Comparison of ENCODE assay signal across 21 mouse cellular contexts in the genomic region with DNA sequence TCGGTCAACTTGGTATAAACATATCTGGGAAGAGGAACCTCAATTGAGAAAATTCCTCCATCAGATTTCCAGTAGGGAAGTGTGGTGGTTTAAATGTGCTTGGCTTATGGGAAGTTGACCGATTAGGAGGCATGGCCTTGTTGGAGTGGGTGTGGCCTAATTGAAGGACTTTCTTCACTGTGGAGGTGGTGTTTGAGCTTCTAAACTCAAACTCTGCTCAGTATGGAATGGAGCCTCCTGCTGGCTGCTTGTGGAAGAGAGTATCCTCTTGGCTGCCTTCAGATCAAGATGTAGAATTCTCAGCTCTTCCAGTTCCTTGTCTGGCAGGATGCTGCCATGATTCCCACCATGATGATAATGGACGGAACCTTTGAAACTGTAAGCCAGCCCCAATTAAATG. TPM values are rescaled to one million over a fixed set of nuclear protein-coding genes. Genes with fewer than 3 reads are reported as not detected.
DNase-seq lines count a peak whose midpoint lies in the region; ATAC-seq and TF ChIP-seq lines count a peak whose summit lies in the region.
"Had no signal": no experiment of that assay in that cellular context is flagged by ENCODE, and none has a peak within 500 bp of the region (broad histone marks: within the 10 kb centered on the region; RNA-seq: fewer than 3 reads in every experiment).

No protein-coding gene starts in this region.

- no peaks in the 10 kb centered on the region for H3K36me3 ChIP-seq in kidney, postnatal 0 days (ENCODE audit: insufficient read depth, low read length)
- no peaks in the 10 kb centered on the region for H3K36me3 ChIP-seq in kidney, embryonic 15.5 days
- H3K36me3 ChIP-seq in embryonic facial prominence, embryonic 10.5 days (replicated peaks): no peaks in the 10 kb centered on the region
- H3K36me3 ChIP-seq: heart, embryonic 15.5 days; liver, embryonic 15.5 days; midbrain, embryonic 13.5 days; neural tube, embryonic 15.5 days had no signal

- no peak overlapping the region for H3K27ac ChIP-seq in kidney, postnatal 0 days
- no peak overlapping the region for H3K27ac ChIP-seq in kidney, embryonic 15.5 days
- H3K27ac ChIP-seq in embryonic facial prominence, embryonic 10.5 days (replicated peaks): no peak overlapping the region
- H3K27ac ChIP-seq: heart, embryonic 15.5 days; hindbrain, postnatal 0 days; liver, embryonic 15.5 days; midbrain, embryonic 13.5 days; neural tube, embryonic 15.5 days had no signal

- DNase-seq in kidney, postnatal 0 days (ENCODE audit: low spot score): no peak
- DNase-seq in 416B (ENCODE audit: low read depth) (peak; percentile 43), ES-CJ7 (ENCODE audit: low read depth, low spot score) (peak; percentile 82)
- peak; percentile 6 for DNase-seq in embryonic facial prominence, embryonic 10.5 days (ENCODE audit: low spot score)
- DNase-seq in adrenal gland, adult 8-10 months: no peak
- DNase-seq in yolk sac, embryonic 10.5 days (ENCODE audit: low spot score): no peak
- DNase-seq: adrenal gland, adult 2 months; cerebellum, postnatal 25 days; left cerebral cortex, postnatal 4 days; lung, postnatal 4 days; thymus, adult 2 months had no signal

- no peak overlapping the region for H3K9ac ChIP-seq in kidney, postnatal 0 days (ENCODE audit: low read depth, low read length)
- H3K9ac ChIP-seq in kidney, embryonic 15.5 days: no peak overlapping the region
- H3K9ac ChIP-seq: heart, embryonic 15.5 days; liver, embryonic 15.5 days; midbrain, embryonic 13.5 days; neural tube, embryonic 15.5 days had no signal

- TF ChIP-seq CTCF in kidney, postnatal 0 days (IDR thresholded peaks at IDR 0.05; ENCODE audit: low read depth): peak; percentile 34; the same call in 1 of the 2 replicates

- no peak for ATAC-seq in kidney, postnatal 0 days (replicated peaks; ENCODE audit: low FRiP score, low read depth)
- ATAC-seq in kidney, embryonic 15.5 days (replicated peaks; ENCODE audit: low FRiP score): no peak
- ATAC-seq in inflammation-experienced regulatory T-cells, adult 6 months: no peak
- ATAC-seq: forebrain, embryonic 14.5 days; hindbrain, postnatal 0 days; midbrain, embryonic 13.5 days had no signal

- no peak overlapping the region for H3K4me2 ChIP-seq in kidney, postnatal 0 days (ENCODE audit: low read length)
- H3K4me2 ChIP-seq in kidney, embryonic 15.5 days: no peak overlapping the region
- H3K4me2 ChIP-seq: heart, embryonic 15.5 days; liver, embryonic 15.5 days; midbrain, embryonic 13.5 days; neural tube, embryonic 15.5 days had no signal

- H3K4me3 ChIP-seq in kidney, postnatal 0 days (replicated peaks; ENCODE audit: low read depth, low read length): no peak overlapping the region
- H3K4me3 ChIP-seq in kidney, embryonic 15.5 days (replicated peaks): no peak overlapping the region
- H3K4me3 ChIP-seq in embryonic facial prominence, embryonic 10.5 days: no peak overlapping the region
- H3K4me3 ChIP-seq: erythroblast, embryonic 14.5 days; heart, embryonic 15.5 days; liver, embryonic 15.5 days; midbrain, embryonic 13.5 days; myocyte; neural tube, embryonic 15.5 days had no signal

- no peaks in the 10 kb centered on the region for H3K4me1 ChIP-seq in kidney, postnatal 0 days (replicated peaks; ENCODE audit: insufficient read depth, low read length)
- H3K4me1 ChIP-seq in kidney, embryonic 15.5 days: no peaks in the 10 kb centered on the region
- no peaks in the 10 kb centered on the region for H3K4me1 ChIP-seq in embryonic facial prominence, embryonic 10.5 days
- H3K4me1 ChIP-seq: heart, embryonic 15.5 days; liver, embryonic 15.5 days; midbrain, embryonic 13.5 days; neural tube, embryonic 15.5 days had no signal

- H3K27me3 ChIP-seq in kidney, postnatal 0 days (ENCODE audit: insufficient read depth, low read length): no peaks in the 10 kb centered on the region
- H3K27me3 ChIP-seq in kidney, embryonic 15.5 days: no peaks in the 10 kb centered on the region
- H3K27me3 ChIP-seq in embryonic facial prominence, embryonic 10.5 days (replicated peaks; ENCODE audit: low read depth, poor library complexity, severe bottlenecking): no peaks in the 10 kb centered on the region
- H3K27me3 ChIP-seq: heart, embryonic 15.5 days; liver, embryonic 15.5 days; midbrain, embryonic 13.5 days; neural tube, embryonic 15.5 days had no signal

- WGBS in kidney, postnatal 0 days: 83% methylated on average over 3 of the region's 3 CpGs
- 86% methylated on average over 3 of the region's 3 CpGs for WGBS in kidney, embryonic 15.5 days
- WGBS in embryonic facial prominence, embryonic 10.5 days: 82% methylated on average over 3 of the region's 3 CpGs

- H3K9me3 ChIP-seq in kidney, postnatal 0 days (replicated peaks; ENCODE audit: low read length): no peaks in the 10 kb centered on the region
- H3K9me3 ChIP-seq in kidney, embryonic 15.5 days (replicated peaks): no peaks in the 10 kb centered on the region
- H3K9me3 ChIP-seq in embryonic facial prominence, embryonic 10.5 days: no peaks in the 10 kb centered on the region
- H3K9me3 ChIP-seq: heart, embryonic 15.5 days; liver, embryonic 15.5 days; midbrain, embryonic 13.5 days; neural tube, embryonic 15.5 days had no signal

RNA-seq across cellular contexts. Expression of a gene that starts 21.1 kb away (rescaled TPM):
- 27.9 and 29.2 TPM in 2 replicates for polyA plus RNA-seq in kidney, postnatal 0 days (2015; fragmentation: Nextera tagmentation; extraction: Ambion mirVana)
- 17.4 and 17.7 TPM in 2 replicates for polyA plus RNA-seq in kidney, embryonic 15.5 days (2015; fragmentation: Nextera tagmentation; extraction: Ambion mirVana)
- 9.2 and 9.8 TPM in 2 replicates for polyA plus RNA-seq in embryonic facial prominence, embryonic 10.5 days (2016; fragmentation: Nextera tagmentation; extraction: Ambion mirVana)
- under 1 TPM in 2 of 3 experiments, not detected in 1; 0.48 to 0.74 TPM for polyA plus RNA-seq in inflammation-experienced regulatory T-cells, adult 6 months (2017; shearing (Covaris generic))
- total RNA-seq in adrenal gland, adult 8-10 months (2022): 10 to 100 TPM in 3 of 4 experiments, 1 to 10 TPM in 1; 9.5 to 18.8 (median 14.4) TPM
- polyA plus RNA-seq: erythroblast, embryonic 14.5 days had no signal

RNA-seq across cellular contexts. Expression of a gene that starts 27.2 kb away (rescaled TPM):
- 57.2 and 63.2 TPM in 2 replicates for polyA plus RNA-seq in kidney, postnatal 0 days (2015; fragmentation: Nextera tagmentation; extraction: Ambion mirVana)
- polyA plus RNA-seq in kidney, embryonic 15.5 days (2015; fragmentation: Nextera tagmentation; extraction: Ambion mirVana): 62.2 and 63.8 TPM in 2 replicates
- polyA plus RNA-seq in embryonic facial prominence, embryonic 10.5 days (2016; fragmentation: Nextera tagmentation; extraction: Ambion mirVana): 66.8 and 74.1 TPM in 2 replicates
- 1 to 10 TPM; 3.0 to 5.3 (median 3.6) TPM for polyA plus RNA-seq in inflammation-experienced regulatory T-cells, adult 6 months (2017; shearing (Covaris generic))
- 10 to 100 TPM; 30.0 to 51.0 (median 39.4) TPM for total RNA-seq in adrenal gland, adult 8-10 months (2022)

Comparison
In these comparisons a context has a peak if more than half of its experiments do, and no peak if none do; other contexts are left out.
1. DNase-seq: peak in 416B (single experiment), ES-CJ7 (single experiment) and embryonic facial prominence, embryonic 10.5 days (single experiment); none in kidney, postnatal 0 days (single experiment), adrenal gland, adult 8-10 months (single experiment) and yolk sac, embryonic 10.5 days (single experiment).